Mouse (Mus musculus): ENCODE measurements at regions not wholly inside any gene's neighbourhood (a gene's known extent, or its start where the extent isn't known, plus 50 kb on each side); places are given as distances from the start of the nearest gene placed in this dataset.

- no peaks in the 10 kb centered on the region for H3K79me2 ChIP-seq (ENCODE audit: control insufficient read depth, insufficient read depth)
- no peak overlapping the region for H3K4me3 ChIP-seq (ENCODE audit: insufficient read depth, poor library complexity, severe bottlenecking)
- no peak overlapping the region for H3ac ChIP-seq (ENCODE audit: control insufficient read depth, insufficient read length, low read depth)
- TF ChIP-seq MYOG (IDR thresholded peaks at IDR 0.05; ENCODE audit: control insufficient read depth, extremely low read depth, insufficient read length) (no peak), MAX (IDR thresholded peaks at IDR 0.05) (no peak), MYOD1 (IDR thresholded peaks at IDR 0.05; ENCODE audit: control insufficient read depth, insufficient read length, low read depth) (no peak), CTCF (IDR thresholded peaks at IDR 0.05; ENCODE audit: control insufficient read depth, insufficient read depth, insufficient read length) (no peak), FOSL1 (IDR thresholded peaks at IDR 0.05; ENCODE audit: insufficient read depth, low read length, poor library complexity, severe bottlenecking) (no peak), CEBPB (IDR thresholded peaks at IDR 0.05; ENCODE audit: low read depth) (no peak), USF1 (IDR thresholded peaks at IDR 0.05; ENCODE audit: low read depth) (no peak)
- no peaks in the 10 kb centered on the region for H3K27me3 ChIP-seq (ENCODE audit: control insufficient read depth, insufficient read depth, insufficient read length)
- H3K36me3 ChIP-seq (ENCODE audit: control insufficient read depth, insufficient read depth), result no peaks in the 10 kb centered on the region
- H3K79me3 ChIP-seq (ENCODE audit: low read depth), result no peaks in the 10 kb centered on the region
Measured at GRCm38 (mm10) chr6:25443681-25444080, 246.8 kb downstream of the Gpr37 start.

GRCm38 (mm10) chr6:25442096-25442495 lies 248.4 kb downstream of the Gpr37 start:
- Histone ChIP-seq H3K79me2 (ENCODE audit: control insufficient read depth, insufficient read depth) (no peaks in the 10 kb centered on the region), H3K79me3 (ENCODE audit: low read depth) (no peaks in the 10 kb centered on the region), H3K27me3 (ENCODE audit: control insufficient read depth, insufficient read depth, insufficient read length) (no peaks in the 10 kb centered on the region), H3K36me3 (ENCODE audit: control insufficient read depth, insufficient read depth) (no peaks in the 10 kb centered on the region), H3ac (ENCODE audit: control insufficient read depth, insufficient read length, low read depth) (no peak overlapping the region), H3K4me3 (ENCODE audit: insufficient read depth, poor library complexity, severe bottlenecking) (no peak overlapping the region)
- TF ChIP-seq FOSL1 (IDR thresholded peaks at IDR 0.05; ENCODE audit: insufficient read depth, low read length, poor library complexity, severe bottlenecking) (no peak), USF1 (IDR thresholded peaks at IDR 0.05; ENCODE audit: low read depth) (no peak)

- no peak overlapping the region for H3ac ChIP-seq (ENCODE audit: control insufficient read depth, insufficient read length, low read depth)
- no peaks in the 10 kb centered on the region for H3K36me3 ChIP-seq (ENCODE audit: control insufficient read depth, insufficient read depth)
- no peaks in the 10 kb centered on the region for H3K79me2 ChIP-seq (ENCODE audit: control insufficient read depth, insufficient read depth)
- H3K79me3 ChIP-seq (ENCODE audit: low read depth), result no peaks in the 10 kb centered on the region
- no peak for TF ChIP-seq MAX (IDR thresholded peaks at IDR 0.05)
- TF ChIP-seq MYOG (IDR thresholded peaks at IDR 0.05; ENCODE audit: control insufficient read depth, extremely low read depth, insufficient read length), result no peak
- TF ChIP-seq CTCF (IDR thresholded peaks at IDR 0.05; ENCODE audit: control insufficient read depth, insufficient read depth, insufficient read length), result no peak
- TF ChIP-seq CEBPB (IDR thresholded peaks at IDR 0.05; ENCODE audit: low read depth), result no peak
- no peak for TF ChIP-seq MYOD1 (IDR thresholded peaks at IDR 0.05; ENCODE audit: control insufficient read depth, insufficient read length, low read depth)
- TF ChIP-seq FOSL1 (IDR thresholded peaks at IDR 0.05; ENCODE audit: insufficient read depth, low read length, poor library complexity, severe bottlenecking), result no peak
- TF ChIP-seq USF1 (IDR thresholded peaks at IDR 0.05; ENCODE audit: low read depth), result no peak
- no peak overlapping the region for H3K4me3 ChIP-seq (ENCODE audit: insufficient read depth, poor library complexity, severe bottlenecking)
- no peaks in the 10 kb centered on the region for H3K27me3 ChIP-seq (ENCODE audit: control insufficient read depth, insufficient read depth, insufficient read length)
Measured at GRCm38 (mm10) chr6:25437875-25438274, 252.7 kb downstream of the Gpr37 start.

GRCm38 (mm10) chr6:25429047-25429446 lies 261.5 kb downstream of the Gpr37 start:
- Histone ChIP-seq H3K4me3 (ENCODE audit: insufficient read depth, poor library complexity, severe bottlenecking) (no peak overlapping the region), H3ac (ENCODE audit: control insufficient read depth, insufficient read length, low read depth) (no peak overlapping the region), H3K36me3 (ENCODE audit: control insufficient read depth, insufficient read depth) (no peaks in the 10 kb centered on the region), H3K27me3 (ENCODE audit: control insufficient read depth, insufficient read depth, insufficient read length) (no peaks in the 10 kb centered on the region), H3K79me2 (ENCODE audit: control insufficient read depth, insufficient read depth) (no peaks in the 10 kb centered on the region), H3K79me3 (ENCODE audit: low read depth) (no peaks in the 10 kb centered on the region)
- TF ChIP-seq USF1 (IDR thresholded peaks at IDR 0.05; ENCODE audit: low read depth) (no peak), MYOD1 (IDR thresholded peaks at IDR 0.05; ENCODE audit: control insufficient read depth, insufficient read length, low read depth) (no peak), MAX (IDR thresholded peaks at IDR 0.05) (no peak), CTCF (IDR thresholded peaks at IDR 0.05; ENCODE audit: control insufficient read depth, insufficient read depth, insufficient read length) (no peak), CEBPB (IDR thresholded peaks at IDR 0.05; ENCODE audit: low read depth) (no peak)

- TF ChIP-seq MAX (IDR thresholded peaks at IDR 0.05) (no peak), FOSL1 (IDR thresholded peaks at IDR 0.05; ENCODE audit: insufficient read depth, low read length, poor library complexity, severe bottlenecking) (no peak), MYOG (IDR thresholded peaks at IDR 0.05; ENCODE audit: control insufficient read depth, extremely low read depth, insufficient read length) (no peak), USF1 (IDR thresholded peaks at IDR 0.05; ENCODE audit: low read depth) (no peak), CTCF (IDR thresholded peaks at IDR 0.05; ENCODE audit: control insufficient read depth, insufficient read depth, insufficient read length) (no peak), MYOD1 (IDR thresholded peaks at IDR 0.05; ENCODE audit: control insufficient read depth, insufficient read length, low read depth) (no peak), CEBPB (IDR thresholded peaks at IDR 0.05; ENCODE audit: low read depth) (no peak)
- Histone ChIP-seq H3K27me3 (ENCODE audit: control insufficient read depth, insufficient read depth, insufficient read length) (no peaks in the 10 kb centered on the region), H3K4me3 (ENCODE audit: insufficient read depth, poor library complexity, severe bottlenecking) (no peak overlapping the region), H3K79me2 (ENCODE audit: control insufficient read depth, insufficient read depth) (no peaks in the 10 kb centered on the region), H3ac (ENCODE audit: control insufficient read depth, insufficient read length, low read depth) (no peak overlapping the region), H3K79me3 (ENCODE audit: low read depth) (no peaks in the 10 kb centered on the region), H3K36me3 (ENCODE audit: control insufficient read depth, insufficient read depth) (no peaks in the 10 kb centered on the region)
Measured at GRCm38 (mm10) chr6:25418820-25419219, 271.7 kb downstream of the Gpr37 start.

GRCm38 (mm10) chr6:25389841-25390240 lies 300.7 kb downstream of the Gpr37 start:
- Histone ChIP-seq H3K79me3 (ENCODE audit: low read depth) (no peaks in the 10 kb centered on the region), H3K4me3 (ENCODE audit: insufficient read depth, poor library complexity, severe bottlenecking) (no peak overlapping the region), H3K36me3 (ENCODE audit: control insufficient read depth, insufficient read depth) (no peaks in the 10 kb centered on the region), H3ac (ENCODE audit: control insufficient read depth, insufficient read length, low read depth) (no peak overlapping the region), H3K27me3 (ENCODE audit: control insufficient read depth, insufficient read depth, insufficient read length) (no peaks in the 10 kb centered on the region), H3K79me2 (ENCODE audit: control insufficient read depth, insufficient read depth) (no peaks in the 10 kb centered on the region)
- no peak for TF ChIP-seq FOSL1 (IDR thresholded peaks at IDR 0.05; ENCODE audit: insufficient read depth, low read length, poor library complexity, severe bottlenecking)
- no peak for TF ChIP-seq MYOG (IDR thresholded peaks at IDR 0.05; ENCODE audit: control insufficient read depth, extremely low read depth, insufficient read length)
- TF ChIP-seq MAX (IDR thresholded peaks at IDR 0.05), result no peak
- no peak for TF ChIP-seq CTCF (IDR thresholded peaks at IDR 0.05; ENCODE audit: control insufficient read depth, insufficient read depth, insufficient read length)
- no peak for TF ChIP-seq MYOD1 (IDR thresholded peaks at IDR 0.05; ENCODE audit: control insufficient read depth, insufficient read length, low read depth)
- no peak for TF ChIP-seq USF1 (IDR thresholded peaks at IDR 0.05; ENCODE audit: low read depth)
- TF ChIP-seq CEBPB (IDR thresholded peaks at IDR 0.05; ENCODE audit: low read depth), result no peak

All from C2C12 (cell line).